Mouse (Mus musculus) thymus, adult 2 months (tissue): ENCODE measurements at regions not wholly inside any gene's neighbourhood (a gene's known extent, or its start where the extent isn't known, plus 50 kb on each side); places are given as distances from the start of the nearest gene placed in this dataset.

Source experiments
- DNase-seq: peaks from one replicate; pipeline ENCODE4 v3.0.0; 2021
- H3K27ac ChIP-seq: fragments of 200-500 bp; 2 replicates; pipeline ENCODE4 v1.5.1; 2012; ENCODE audit warnings: low read length, control low read depth; ENCODE audit not compliant: control insufficient read depth, insufficient read depth
- H3K27me3 ChIP-seq: fragments of 200-500 bp; 2 replicates; pipeline ENCODE4 v1.6.1; 2012; ENCODE audit warnings: mild to moderate bottlenecking, low read length, moderate library complexity, mixed read lengths; ENCODE audit not compliant: control insufficient read depth, insufficient read depth
- H3K36me3 ChIP-seq: fragments of 200-500 bp; 2 replicates; pipeline ENCODE4 v1.6.1; 2012; ENCODE audit warnings: mild to moderate bottlenecking, low read length, moderate library complexity; ENCODE audit not compliant: control insufficient read depth, insufficient read depth
- H3K4me1 ChIP-seq: fragments of 200-500 bp; replicated peaks from 2 replicates; pipeline ENCODE4 v1.6.1; 2012; ENCODE audit warnings: low read length; ENCODE audit not compliant: control insufficient read depth, insufficient read depth
- H3K4me3 ChIP-seq: fragments of 200-500 bp; 2 replicates; pipeline ENCODE4 v1.5.1; 2012; ENCODE audit warnings: mild to moderate bottlenecking, low read length, control low read depth, moderate library complexity; ENCODE audit not compliant: control insufficient read depth, insufficient read depth
- CTCF ChIP-seq: fragments of 200-500 bp; IDR thresholded peaks from 2 replicates; pipeline ENCODE4 v1.5.1; 2012; ENCODE audit warnings: mild to moderate bottlenecking, control low read depth, low read length, moderate library complexity, borderline replicate concordance; ENCODE audit not compliant: control insufficient read depth, poor library complexity, insufficient read depth; ENCODE audit errors: extremely low read depth
- POLR2A ChIP-seq: fragments of 200-500 bp; IDR thresholded peaks from 2 replicates; pipeline ENCODE4 v1.6.1; 2012; ENCODE audit warnings: mild to moderate bottlenecking, low read length, control low read depth, moderate library complexity; ENCODE audit not compliant: control insufficient read depth, poor library complexity, insufficient read depth; ENCODE audit errors: extremely low read depth
- WGBS: fragments of 180-500 bp; shearing (Covaris S2); methylation state at CpG from one replicate; pipeline ENCODE4 v1.1.7; 2018; 5-methylcytosine and 5-hydroxymethylcytosine counted together

- no peak for TF ChIP-seq POLR2A
- no peak for TF ChIP-seq CTCF
- Histone ChIP-seq H3K4me3 (no peak overlapping the region), H3K27me3 (no peaks in the 10 kb centered on the region), H3K4me1 (peaks cover 9% of the 10 kb centered on the region), H3K27ac (peak overlapping the region; percentile 44), H3K36me3 (no peaks in the 10 kb centered on the region)
- WGBS = 8% methylated on average over 2 of the region's 2 CpGs
- DNase-seq = peak; percentile 34
Measured at GRCm38 (mm10) chr7:88206223-88206827, 71.6 kb upstream of the Ctsc start.

GRCm38 (mm10) chr7:88206914-88207710 is 70.8 kb upstream of the Ctsc start:
- no peak overlapping the region for H3K4me3 ChIP-seq
- no peak for TF ChIP-seq CTCF
- TF ChIP-seq POLR2A = no peak
- no peaks in the 10 kb centered on the region for H3K36me3 ChIP-seq
- DNase-seq = no peak
- H3K4me1 ChIP-seq = peaks cover 9% of the 10 kb centered on the region
- 14% methylated on average over 10 of the region's 10 CpGs for WGBS
- no peaks in the 10 kb centered on the region for H3K27me3 ChIP-seq
- H3K27ac ChIP-seq = peak overlapping the region; percentile 89

GRCm38 (mm10) chr7:88214713-88215198 is 63.1 kb upstream of the Ctsc start:
- no peak for DNase-seq
- Histone ChIP-seq H3K27me3 (no peaks in the 10 kb centered on the region), H3K27ac (no peak overlapping the region), H3K4me1 (no peaks in the 10 kb centered on the region), H3K4me3 (no peak overlapping the region), H3K36me3 (no peaks in the 10 kb centered on the region)
- WGBS = 82% methylated on average over 2 of the region's 2 CpGs
- TF ChIP-seq CTCF (no peak), POLR2A (no peak)

GRCm38 (mm10) chr7:88215425-88215824 is 62.5 kb upstream of the Ctsc start:
- Histone ChIP-seq H3K4me3 (no peak overlapping the region), H3K4me1 (no peaks in the 10 kb centered on the region), H3K27ac (no peak overlapping the region), H3K36me3 (no peaks in the 10 kb centered on the region), H3K27me3 (no peaks in the 10 kb centered on the region)
- DNase-seq = no peak
- TF ChIP-seq CTCF (no peak), POLR2A (no peak)
- WGBS = 98% methylated on average over 1 of the region's 1 CpGs

GRCm38 (mm10) chr7:88222141-88222540 is 55.7 kb upstream of the Ctsc start:
- no peak for DNase-seq
- no peaks in the 10 kb centered on the region for H3K36me3 ChIP-seq
- no peaks in the 10 kb centered on the region for H3K4me1 ChIP-seq
- no peak overlapping the region for H3K27ac ChIP-seq
- no peaks in the 10 kb centered on the region for H3K27me3 ChIP-seq
- TF ChIP-seq POLR2A (no peak), CTCF (no peak)
- 93% methylated on average over 2 of the region's 2 CpGs for WGBS
- H3K4me3 ChIP-seq = no peak overlapping the region

GRCm38 (mm10) chr7:88225800-88226199 is 52.1 kb upstream of the Ctsc start:
- H3K27ac ChIP-seq = no peak overlapping the region
- 70% methylated on average over 1 of the region's 1 CpGs for WGBS
- no peaks in the 10 kb centered on the region for H3K27me3 ChIP-seq
- no peak for DNase-seq
- TF ChIP-seq POLR2A (no peak), CTCF (no peak)
- no peaks in the 10 kb centered on the region for H3K4me1 ChIP-seq
- no peaks in the 10 kb centered on the region for H3K36me3 ChIP-seq
- no peak overlapping the region for H3K4me3 ChIP-seq
